Mouse (Mus musculus) lung, postnatal 0 days (tissue): ENCODE results near the gene Fam43a.

Source experiments
- CTCF ChIP-seq: IDR thresholded peaks from 2 replicates; pipeline ENCODE4 v1.5.1; 2016; ENCODE audit warnings: antibody characterized with exemption, mild to moderate bottlenecking
- EP300 ChIP-seq: IDR thresholded peaks from 2 replicates; pipeline ENCODE4 v1.6.1; 2016; ENCODE audit warnings: antibody characterized with exemption, mild to moderate bottlenecking, control low read depth

DNA sequence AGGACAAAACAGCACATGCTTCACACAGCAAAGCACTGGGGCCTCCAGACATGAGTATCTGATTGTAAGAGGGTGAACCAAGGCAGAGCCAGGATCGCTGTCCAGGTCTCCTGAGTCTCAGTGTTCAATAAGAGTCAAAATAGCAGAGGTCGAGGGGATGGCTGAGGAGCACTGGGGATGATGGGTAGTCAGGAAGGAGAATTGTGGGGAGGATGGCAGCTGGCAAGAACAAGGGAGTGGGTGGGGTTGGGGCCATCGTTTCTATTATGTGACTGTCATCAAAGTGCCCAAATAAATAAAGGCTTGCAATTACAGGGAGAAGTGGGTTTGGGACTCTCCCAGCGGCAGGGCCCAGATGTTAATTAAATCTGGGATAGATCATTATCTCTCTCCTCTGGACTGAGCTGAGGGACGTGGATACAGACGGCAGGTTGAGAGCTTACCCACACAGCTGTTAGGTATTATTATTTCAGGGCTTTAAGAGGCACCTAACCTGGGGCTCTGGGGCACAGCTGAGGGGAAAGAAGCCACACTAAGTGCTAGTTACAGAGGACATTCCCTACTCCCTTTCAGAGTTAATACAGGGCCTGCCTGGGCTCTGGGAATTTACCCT, 15.3 kb downstream of the Fam43a start:
- TF ChIP-seq CTCF (no peak), EP300 (no peak)
